Mouse (Mus musculus) heart, adult 9 months (tissue): Measurements from ENCODE around the gene Csf1.
A peak's percentile ranks its signal among the peaks of the same experiment; 100 is the strongest.

ENCODE experiments used
- DNase-seq, 2 experiments: peaks; one replicate each; pipeline ENCODE4 v3.0.0; 2022; ENCODE audit warnings: low spot score in 2 of 2

Gene Csf1

DNA sequence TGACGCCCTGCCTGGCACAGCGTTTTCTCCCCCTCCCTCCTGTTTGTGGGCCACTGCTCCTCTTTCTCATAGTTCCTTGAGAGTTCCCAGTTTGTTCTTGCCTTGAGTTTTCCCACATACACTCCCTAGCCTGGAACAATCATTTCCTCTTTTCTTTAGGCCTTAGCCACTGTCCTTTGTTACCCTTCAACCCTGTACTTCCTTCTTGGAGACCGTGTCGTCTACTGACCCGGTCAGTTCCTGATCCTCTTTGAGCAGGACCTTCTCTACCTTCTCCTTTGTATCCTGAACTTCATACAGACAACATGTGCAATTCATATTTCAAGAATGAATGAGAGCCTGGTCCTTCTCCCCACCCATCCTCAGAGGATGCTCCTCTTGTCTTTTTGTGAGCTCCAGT is 21.0 kb upstream of the Csf1 start:
- peak; percentile 24 to 61 for DNase-seq

DNA sequence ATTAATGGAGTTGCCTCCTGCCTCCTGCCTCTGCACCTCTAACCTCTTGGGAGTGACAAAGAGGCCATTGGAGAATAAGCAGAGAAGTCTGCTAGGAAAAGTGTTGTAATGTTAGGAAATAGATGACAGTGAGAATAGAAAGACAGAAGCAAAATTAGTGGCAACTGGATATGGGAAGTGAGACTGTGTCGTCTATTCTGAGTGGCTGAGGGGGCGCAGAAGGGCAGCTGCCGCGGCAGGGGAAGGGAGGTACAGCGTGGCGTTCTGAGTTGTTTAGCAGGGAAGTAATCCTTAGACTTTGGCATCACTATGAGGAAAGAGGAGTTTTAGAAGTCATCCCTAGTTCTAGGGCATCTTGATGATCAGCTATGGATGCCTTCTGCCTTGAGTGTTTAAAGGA is 17.7 kb upstream of the Csf1 start:
- DNase-seq = no peak

DNA sequence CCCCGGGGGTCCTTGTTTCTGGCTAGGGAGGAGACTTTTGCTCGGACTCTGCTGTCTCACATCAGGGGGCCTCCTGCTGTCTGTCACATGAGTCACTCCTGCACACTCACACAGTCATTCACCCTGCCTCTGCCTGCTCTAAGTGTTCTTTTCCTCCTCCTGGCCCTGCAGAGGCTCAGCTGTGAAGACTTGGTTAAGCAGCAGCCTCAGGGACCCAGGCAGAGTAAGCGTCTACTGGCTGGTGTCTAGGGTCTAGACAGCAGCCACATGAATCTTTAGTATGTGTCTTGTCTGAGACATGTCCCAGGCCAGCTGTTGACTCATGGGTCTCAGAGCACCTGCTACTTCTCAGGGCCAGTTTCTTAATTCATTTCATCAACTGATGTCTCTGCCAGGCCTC is 16.0 kb upstream of the Csf1 start:
- DNase-seq = no peak

DNA sequence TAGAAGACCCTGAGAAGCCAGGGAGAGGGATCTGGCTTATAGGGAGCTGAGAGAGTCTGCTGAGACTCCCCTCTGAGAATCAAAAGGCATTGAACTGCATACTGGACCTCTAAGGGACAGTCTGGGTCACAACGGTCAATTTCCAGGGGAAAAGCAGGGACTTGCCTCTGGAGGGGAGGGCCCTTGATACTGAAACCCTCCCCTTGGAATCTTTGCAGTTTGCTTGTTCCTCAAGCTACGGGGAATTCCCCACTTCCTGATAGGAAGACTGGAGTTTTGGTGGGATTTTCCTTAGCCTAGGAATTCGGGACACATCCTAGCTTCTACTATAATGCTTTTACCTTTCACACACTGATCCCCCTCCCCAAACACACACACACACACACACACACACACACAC is 15.5 kb upstream of the Csf1 start:
- DNase-seq = peak in 1 of 2 experiments; percentile 46

DNA sequence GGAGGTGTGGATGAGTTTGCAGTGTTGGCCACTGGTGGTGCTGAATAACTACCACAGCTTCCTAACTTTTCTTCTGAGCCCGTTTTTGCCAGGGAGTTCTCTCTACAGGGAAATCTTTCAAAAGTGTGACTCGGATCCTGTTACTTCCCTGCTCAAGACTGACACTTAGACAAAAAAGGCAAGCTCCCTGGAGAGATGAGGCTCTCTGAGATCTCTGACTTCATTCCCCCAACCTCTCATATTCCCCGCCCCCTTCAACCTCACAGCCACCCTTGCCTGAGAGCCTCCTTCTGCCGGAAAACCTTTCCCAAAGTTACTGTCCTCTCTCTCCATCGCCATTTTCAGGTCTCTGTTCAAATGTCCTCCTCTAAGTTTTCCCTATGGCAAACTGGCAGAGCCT is 14.8 kb upstream of the Csf1 start:
- DNase-seq = no peak

DNA sequence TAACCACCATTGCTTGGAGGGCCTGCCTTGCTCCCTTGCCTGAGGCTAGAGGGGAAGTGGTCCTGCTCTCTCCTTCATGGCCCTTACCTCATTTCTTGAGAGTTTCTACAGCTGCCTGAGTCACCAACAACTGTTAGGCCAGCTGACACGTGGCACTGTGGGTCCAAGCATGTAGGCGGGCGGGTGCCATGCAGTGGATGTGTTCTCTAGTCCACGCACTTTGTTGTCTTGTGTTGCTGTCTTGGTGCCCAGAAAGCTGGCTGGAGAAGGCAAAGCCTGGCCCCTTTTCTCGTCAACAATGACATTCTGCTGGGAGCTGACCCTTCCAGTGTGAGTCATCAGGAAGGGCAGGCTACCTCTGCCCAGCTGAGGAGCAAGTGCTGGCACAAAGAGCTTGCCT is 12.6 kb upstream of the Csf1 start:
- no peak for DNase-seq

DNA sequence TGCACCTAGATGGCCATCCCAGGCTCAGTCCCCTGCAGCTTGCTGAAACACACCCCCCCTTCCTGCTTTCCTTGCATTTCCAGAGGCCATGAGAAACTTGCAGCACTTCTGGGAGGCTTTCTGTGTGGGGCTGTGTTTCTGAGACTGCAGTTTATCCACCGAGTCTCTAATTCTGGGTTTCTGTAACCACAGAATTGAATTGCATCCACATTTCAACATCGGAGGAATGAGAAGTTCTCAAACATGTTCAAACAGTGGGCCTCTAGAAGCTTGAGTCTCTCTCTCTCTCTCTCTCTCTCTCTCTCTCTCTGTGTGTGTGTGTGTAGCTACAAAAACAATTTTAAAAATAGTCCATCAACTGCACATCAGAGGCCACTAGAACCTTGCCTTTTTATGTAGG is 9.4 kb upstream of the Csf1 start:
- no peak for DNase-seq

DNA sequence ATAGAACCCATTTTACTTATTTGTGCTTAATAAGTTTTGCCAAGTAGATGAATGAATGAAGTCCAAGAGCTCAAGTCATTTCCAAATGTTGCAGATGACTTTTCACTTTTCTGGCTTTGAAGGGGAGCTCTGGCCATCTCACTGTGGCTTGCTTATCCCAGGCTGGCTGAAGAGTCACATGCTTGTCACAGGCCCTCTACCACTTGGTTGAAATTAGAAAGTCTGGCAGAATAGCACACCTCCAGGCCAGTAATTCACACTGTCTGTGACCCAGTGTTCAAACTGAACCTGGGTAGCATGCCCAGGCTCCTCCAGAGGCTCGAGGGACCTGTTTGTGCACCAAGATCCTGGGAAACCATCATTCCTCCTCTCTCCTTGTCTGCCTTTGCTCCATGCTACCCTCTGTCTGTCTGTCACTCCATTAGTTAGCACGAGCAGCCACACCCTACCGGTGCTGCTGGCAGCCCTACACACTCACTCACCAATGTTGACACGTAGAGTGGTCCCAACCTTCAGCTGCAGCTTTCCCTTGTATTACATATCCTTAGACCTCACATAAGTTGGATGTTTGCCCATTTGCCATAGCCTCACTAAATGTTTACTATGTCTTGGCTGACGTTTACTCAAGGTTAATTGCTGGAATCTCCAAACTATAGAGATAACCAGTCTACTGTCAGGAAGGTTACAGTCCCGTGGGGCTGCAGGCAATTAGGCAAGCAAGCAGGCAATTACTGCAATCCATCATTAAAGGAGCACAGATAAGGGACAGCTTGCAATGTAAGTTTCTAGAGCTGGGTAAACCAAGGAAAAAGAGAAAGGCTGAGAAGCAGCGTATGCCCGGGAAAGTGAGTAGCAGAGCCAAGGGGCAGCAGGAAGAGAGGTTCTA is 8.1 kb upstream of the Csf1 start:
- no peak for DNase-seq

DNA sequence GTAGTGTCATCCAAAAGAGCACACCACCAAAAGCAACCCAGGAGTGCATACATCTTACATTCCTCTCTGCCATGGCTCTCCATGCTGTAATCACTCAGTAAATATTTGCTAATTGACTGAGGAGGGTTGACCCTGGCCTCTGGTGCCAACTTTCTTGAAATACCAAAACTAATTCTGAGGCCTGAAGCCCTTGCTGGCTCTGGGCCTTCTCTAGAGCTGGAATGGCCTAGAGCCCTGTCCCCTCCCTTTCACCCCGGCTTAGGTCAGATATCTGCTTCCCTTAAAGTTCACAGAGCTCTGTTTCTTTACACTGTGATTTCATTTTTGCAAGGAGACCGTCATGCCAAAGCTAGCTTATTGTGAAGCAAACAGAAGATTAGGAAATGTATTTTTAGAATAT is 6.5 kb upstream of the Csf1 start:
- no peak for DNase-seq

DNA sequence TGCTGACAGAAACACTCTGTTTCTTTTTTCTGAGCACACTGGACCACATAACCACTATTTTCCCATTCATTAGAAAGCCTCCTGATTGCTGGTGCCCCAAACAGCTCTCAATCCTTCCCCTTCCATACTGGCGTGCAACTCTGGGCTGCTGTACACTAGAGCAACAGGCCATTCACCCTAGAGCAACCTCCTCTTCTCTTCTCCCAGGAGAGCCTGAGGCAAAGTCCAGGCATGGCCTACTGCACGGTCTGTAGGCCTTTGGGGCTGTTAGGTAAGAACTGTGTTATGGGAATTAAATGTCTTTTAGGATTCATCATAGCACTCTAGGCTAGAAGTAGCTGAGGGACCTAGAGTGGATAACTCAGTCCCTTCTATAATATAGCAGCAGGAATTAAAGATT is 5.7 kb upstream of the Csf1 start:
- DNase-seq = no peak

DNA sequence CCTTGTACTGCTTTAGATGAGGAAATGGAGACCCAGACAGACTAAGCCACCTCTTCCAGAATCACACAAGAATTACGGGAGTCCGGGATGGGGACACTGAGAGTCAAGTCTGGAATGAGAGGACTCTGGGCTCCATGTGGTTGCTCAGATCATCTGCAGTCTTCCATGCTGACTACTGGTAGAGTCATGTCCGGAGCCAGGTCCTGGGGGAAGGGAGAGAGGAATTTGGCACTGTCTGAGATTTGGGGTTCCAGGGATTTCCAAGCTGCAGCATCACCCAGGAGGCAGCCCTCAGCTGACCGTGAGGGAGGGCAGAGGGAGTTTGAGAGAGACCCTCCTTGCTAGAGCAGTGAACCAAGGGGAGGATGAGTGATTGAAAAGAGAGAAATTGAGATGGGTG is 3.3 kb upstream of the Csf1 start:
- DNase-seq = no peak

DNA sequence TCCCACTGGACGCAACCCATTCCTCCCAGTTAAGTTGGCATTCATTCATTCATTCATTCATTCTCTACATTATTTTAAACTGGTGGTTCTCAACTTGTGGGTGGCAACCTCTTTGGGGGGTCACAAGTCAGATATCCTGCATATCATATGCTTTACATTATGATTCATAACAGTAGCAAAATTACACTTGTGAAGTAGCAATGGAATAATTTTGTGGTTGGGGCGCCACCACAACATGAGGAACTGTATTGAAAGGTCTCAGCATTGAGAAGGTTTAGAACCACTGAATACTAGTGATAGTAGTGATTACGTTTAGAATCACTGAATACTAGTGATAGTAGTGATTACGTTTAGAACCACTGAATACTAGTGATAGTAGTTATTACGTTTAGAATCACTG is 1.2 kb upstream of the Csf1 start:
- DNase-seq = no peak

DNA sequence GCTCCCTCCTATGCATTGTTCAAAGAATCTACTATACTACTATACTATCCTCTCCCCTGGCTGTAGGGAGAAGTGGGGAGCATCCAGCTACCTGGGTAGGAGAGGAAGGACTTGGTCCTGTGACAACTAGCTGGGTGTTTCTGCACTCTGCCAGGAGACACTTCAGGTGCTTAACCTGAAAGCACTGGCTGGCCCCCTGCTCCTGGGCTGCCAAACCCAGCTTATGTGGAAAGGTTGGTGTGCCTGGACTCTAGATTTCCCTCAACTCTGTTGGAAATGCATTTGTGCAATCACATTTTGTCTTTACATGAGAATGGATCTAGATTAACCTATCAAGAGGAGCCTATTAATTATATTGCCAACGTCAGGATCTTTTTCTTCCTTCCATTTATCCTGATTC is 502 bp upstream of the Csf1 start:
- no peak for DNase-seq

DNA sequence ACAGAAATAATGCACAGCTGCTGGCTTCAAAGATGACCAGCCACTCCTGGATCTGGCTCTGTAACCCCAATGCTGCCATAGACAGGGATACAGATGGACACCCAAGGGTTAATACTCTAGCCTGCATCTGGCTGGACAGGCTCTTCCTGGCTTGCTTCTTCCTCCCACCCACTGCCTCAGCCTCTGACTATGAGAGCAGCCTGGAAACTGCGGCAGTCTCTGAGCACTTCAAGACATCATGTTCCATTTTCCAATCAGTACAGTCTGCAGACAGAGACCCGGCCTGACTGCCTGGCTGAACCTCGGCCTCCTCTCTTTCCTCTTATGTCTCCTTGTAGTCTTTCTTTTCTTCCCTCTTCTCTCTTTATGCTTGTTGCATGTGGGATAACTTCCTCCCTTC is 1.6 kb downstream of the Csf1 start:
- DNase-seq = no peak

DNA sequence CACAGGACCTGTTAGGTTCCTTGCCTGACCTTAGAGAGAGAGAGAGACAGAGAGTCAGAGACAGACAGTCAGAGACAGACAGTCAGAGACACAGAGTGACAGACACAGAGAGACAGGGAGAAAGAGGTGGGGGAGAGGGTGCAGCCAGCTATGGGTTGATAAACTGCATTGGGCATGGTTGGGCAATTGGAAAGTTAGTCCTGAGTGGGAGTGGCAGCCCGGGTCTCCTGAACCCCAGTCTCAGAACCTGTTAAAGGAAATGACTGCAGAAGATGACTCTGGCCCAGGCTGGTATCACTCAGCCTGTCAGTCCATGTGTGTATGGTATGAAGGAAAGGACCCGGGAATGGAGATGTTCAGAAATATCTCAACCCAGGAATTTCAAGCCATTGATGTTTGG is 2.1 kb downstream of the Csf1 start:
- no peak for DNase-seq

DNA sequence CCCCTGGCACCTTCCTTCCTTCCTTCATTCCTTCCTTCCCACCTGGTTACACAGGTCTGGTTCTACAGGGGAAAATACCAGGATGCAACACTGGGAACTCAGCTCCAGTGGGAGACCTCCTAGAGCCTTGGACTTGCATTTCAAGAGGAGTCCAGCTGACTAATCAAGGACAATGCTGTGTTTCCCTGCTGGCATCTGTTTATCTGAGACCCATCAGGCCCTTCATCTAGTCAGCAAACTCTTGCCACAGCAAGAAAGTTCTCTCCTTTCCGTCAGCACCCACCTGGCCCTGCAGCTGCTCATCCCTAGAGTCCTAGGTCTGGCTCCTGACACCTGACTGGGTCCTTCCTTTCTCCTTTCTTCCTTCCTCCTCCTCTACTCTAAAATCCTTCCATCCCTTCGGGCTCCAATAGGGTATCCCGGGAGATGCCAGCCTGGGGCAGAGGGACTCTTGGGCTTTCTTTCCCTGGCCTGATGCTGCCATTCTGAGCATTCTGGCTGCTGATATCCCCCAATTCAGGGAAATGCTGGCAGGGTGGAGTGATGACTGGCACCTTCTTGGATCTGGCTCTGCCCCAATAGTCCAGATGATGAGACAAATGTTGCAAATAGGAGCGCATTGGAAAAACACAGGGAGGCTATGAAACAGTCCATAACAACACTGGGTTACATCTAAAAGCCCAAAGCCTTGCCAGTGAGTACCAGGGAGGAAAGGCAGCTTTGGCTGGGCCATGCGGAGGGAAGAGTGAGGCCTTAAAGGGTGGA is 2.7 kb downstream of the Csf1 start:
- DNase-seq = no peak

DNA sequence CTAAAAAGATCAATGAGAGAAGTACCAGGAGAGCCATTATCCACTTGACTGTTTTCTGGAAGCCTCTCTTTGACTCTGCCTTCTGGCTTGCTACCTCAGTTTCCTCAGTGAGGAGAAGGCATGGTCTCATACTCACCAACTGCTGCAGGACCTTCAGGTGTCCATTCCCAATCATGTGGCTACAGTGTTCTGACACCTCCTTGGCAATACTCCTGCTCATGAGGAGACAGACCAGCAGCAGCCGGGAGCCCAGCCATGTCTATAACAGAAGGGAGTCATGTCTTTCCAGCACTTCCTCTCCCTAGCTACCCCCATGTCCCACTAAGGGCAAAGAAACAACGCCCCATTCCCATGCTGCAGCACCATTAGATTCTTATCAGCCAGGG is 3.8 kb downstream of the Csf1 start:
- DNase-seq = no peak

DNA sequence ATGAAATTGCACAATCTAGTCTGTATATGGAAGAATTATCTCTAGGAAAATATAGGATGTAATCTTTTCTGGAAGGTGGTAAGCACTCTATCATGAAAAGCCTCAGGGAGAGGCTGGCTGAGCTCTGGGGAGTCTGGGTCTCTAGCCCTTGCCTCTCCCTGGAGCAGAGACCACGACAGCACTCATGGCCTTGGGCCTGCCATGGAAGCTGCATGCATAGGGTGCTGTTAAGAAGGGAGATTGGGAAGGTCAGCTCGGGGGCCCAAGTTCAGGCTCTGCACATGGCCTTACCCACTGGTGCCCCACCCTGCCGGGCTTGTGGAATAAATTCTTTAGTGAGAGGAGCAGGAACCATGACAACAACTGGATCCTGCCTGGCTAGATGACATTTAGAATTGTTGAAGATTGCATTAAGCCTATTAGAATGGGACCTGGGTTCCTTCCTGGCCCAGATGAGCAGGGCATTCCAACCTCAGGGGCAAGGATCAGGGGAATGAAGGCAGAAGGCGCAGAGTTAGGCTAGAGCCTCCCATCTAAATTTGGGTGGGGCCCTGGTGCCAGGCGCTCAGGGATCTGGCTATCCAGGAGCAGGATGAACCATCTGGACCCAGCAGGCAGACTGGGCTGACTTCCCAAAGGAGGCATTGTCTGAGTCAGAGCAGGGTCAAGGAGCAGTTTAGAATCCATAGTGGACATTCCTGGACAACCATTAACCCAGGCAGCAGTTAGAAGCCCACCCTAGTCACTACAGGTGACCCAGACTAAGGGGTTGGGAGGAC is 4.4 kb downstream of the Csf1 start:
- no peak for DNase-seq

DNA sequence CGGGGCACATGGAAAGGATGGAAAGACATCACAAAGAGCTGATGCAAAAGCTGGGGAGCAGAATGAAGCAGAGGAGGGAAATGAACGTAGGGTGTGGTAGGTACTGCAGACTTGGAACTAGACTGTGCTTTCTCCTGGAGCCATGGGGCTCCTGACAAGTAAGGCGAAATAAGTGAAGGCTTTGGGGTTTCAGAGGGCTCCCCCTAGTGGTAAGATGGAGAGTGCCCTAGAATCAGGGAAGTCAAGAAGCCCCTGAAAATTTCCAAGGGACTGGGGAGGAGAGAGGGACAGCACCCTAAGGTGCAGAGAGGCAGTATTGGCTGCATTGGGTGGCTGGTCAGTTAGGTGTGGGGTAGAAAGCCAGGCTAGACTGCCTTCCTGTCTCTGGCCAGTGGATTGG is 5.6 kb downstream of the Csf1 start:
- DNase-seq = peak in 1 of 2 experiments; percentile 64

DNA sequence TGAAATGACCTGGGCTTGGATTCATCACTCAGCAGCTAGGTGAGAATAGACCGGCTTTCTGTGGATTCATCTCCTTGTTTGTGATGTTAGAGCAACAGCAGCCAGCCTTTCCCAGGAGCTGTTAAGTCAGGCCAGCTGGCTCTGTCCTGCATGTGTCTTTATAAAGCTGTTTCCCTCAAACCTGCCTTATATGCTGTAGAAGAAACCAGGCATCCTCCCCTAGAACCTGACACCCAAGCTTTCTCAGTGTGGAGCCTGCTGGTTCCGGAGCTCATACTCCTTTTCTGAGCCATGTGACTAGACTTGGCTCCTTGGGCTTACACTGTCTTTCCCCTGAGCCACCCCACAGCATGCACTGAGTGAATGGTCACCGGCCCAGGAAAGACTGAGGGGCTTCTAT is 8.7 kb downstream of the Csf1 start:
- DNase-seq = no peak

DNA sequence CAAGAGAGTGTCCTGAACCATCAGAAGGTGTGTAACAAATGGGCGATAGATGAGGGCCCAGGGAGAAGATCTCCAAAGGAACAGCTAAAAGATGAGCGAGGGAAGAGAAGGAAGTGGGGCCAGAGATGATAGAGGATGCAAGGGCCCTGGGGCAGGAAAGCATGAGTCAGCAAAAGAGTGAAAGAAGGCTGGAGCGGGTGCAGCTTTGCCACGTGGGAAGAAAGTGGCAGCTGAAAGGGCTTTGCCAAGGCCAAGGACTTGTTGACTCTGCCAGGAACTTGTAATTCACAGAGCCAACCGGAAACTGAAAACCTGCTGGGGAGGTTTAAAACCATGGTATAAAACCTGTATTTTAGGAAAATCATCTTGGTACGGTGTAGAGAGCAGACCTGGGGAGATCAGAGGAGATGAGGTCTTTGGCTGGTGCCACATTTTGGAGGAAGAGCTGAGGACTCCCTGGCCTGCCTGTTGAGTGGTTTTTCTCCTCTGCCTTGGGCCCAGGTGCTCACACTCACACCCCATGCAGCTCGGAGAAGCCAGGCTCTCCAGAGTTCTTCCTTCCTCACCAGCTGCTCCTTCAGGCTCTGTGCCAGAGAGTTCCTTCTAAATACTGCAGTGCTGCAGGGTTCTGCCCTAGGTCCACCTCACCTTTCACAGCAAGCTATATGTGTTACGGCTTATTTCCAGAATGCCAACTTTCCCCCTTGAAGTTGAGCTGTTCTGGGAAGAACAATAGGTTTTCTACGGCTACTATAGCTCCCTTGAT is 9.3 kb downstream of the Csf1 start:
- DNase-seq = no peak

DNA sequence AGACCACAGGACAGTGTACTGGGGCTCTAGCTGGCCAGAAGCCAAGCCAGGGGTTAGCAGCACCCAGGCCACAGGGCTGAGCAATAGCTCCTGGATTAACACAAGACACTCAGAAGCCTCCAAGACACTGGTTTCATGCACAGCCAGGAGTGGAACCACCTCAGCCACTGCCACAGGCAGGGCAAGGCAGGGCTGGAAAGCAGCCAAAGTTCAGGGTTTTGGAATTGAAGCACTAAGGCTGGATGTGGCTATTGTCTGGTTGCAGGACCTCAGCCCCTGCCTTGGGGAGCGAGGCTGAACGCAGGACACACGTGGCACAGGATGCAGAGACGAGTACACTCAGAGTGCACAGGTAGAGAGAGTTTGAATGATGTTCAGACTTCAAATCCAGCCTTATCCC is 10.8 kb downstream of the Csf1 start:
- no peak for DNase-seq
